Mouse (Mus musculus) CH12.LX (cell line): ENCODE measurements around the gene Dner.

Experiments
- BHLHE40 ChIP-seq: IDR thresholded peaks from 2 replicates; pipeline ENCODE4 v1.6.1; 2011; ENCODE audit warnings: mild to moderate bottlenecking, low read depth, low read length, improper control_type of control experiment
- CTCF ChIP-seq, 2 experiments: IDR thresholded peaks in 1 of 2; conservative IDR thresholded peaks in 1 of 2; 2 replicates each; pipeline ENCODE4 v1.5.1; 2011 to 2012; ENCODE audit warnings: low read depth in 2 of 2, low read length in 2 of 2, improper control_type of control experiment in 1 of 2, inconsistent platforms in 1 of 2, mild to moderate bottlenecking in 1 of 2, moderate library complexity in 1 of 2
- MEF2A ChIP-seq: IDR thresholded peaks from 2 replicates; pipeline ENCODE4 v1.6.1; 2014; ENCODE audit warnings: low read depth, mild to moderate bottlenecking, inconsistent platforms, low read length, improper control_type of control experiment, borderline replicate concordance
- MYC ChIP-seq: IDR thresholded peaks from 2 replicates; pipeline ENCODE4 v1.6.1; 2011; ENCODE audit warnings: low read depth, mild to moderate bottlenecking, improper control_type of control experiment, low read length
- POLR2A ChIP-seq: IDR thresholded peaks from 2 replicates; pipeline ENCODE4 v1.6.1; 2011; ENCODE audit warnings: low read depth, mild to moderate bottlenecking, improper control_type of control experiment, low read length
- RCOR1 ChIP-seq: conservative IDR thresholded peaks from 2 replicates; pipeline ENCODE4 v1.6.1; 2012; ENCODE audit warnings: low read depth, mild to moderate bottlenecking, inconsistent platforms, low read length, improper control_type of control experiment
- SMC3 ChIP-seq: IDR thresholded peaks from 2 replicates; pipeline ENCODE4 v1.6.1; 2011; ENCODE audit warnings: low read depth, low read length, improper control_type of control experiment
- USF2 ChIP-seq: conservative IDR thresholded peaks from 2 replicates; pipeline ENCODE4 v1.6.1; 2011; ENCODE audit warnings: low read depth, low read length, improper control_type of control experiment
- ZNF384 ChIP-seq: IDR thresholded peaks from 2 replicates; pipeline ENCODE4 v1.6.1; 2012; ENCODE audit warnings: low read depth, low read length, improper control_type of control experiment, inconsistent platforms

DNA sequence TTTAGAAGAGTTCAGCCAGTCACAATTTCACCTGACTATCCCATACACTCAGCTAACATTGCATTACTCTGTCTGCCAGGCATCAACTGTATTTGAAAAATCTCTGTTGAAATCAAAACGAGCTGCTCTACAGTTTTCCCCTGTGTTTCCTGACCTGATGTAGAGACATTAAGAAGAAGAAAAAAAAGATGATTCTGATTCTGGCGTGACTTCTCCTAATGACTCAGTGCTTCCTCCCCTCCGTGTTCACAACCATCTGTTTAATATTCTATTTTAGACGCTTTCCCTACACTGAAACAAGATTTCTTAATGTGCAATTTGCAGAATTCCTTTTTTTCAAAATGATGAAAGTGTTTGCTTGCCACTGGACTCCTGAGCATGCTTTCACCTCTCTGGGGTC, 374.7 kb downstream of the Dner start:
- TF ChIP-seq BHLHE40: no peak
- TF ChIP-seq CTCF (conservative IDR thresholded peaks at IDR 0.05 in 1 of 2, IDR thresholded peaks at IDR 0.05 in 1 of 2; ENCODE audit: low read depth in 2 of 2, low read length in 2 of 2): no peak
- TF ChIP-seq POLR2A: no peak
- TF ChIP-seq MYC: no peak
- no peak for TF ChIP-seq ZNF384
- no peak for TF ChIP-seq SMC3
- no peak for TF ChIP-seq RCOR1
- TF ChIP-seq USF2: no peak
- TF ChIP-seq MEF2A: no peak
